Mouse (Mus musculus): ENCODE data around the gene Cstl1. TPM values are rescaled to one million over a fixed set of nuclear protein-coding genes. Genes with fewer than 3 reads are reported as not detected.

Gene Cstl1
- polyA plus RNA-seq, 1 experiment from 2014 or later: not detected

DNA sequence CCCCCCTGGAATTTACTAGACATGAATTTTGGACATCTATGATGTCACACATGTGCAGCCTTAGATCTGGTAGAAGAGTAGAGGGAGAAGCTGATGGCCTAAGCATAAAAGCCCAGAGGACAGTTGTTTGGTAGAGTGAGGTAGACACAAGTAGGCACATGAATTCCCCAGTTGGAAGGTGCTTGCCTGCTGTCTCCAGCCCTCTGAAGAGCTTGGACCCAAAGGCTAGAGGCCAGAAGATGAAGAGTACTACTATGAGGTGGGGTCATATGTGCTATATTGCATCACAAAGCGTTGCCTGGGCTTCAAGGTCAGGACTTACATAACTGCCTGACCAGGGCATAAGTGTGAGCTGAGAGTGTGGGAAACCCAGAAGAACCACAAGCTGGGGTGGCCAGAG, 48.3 kb downstream of the Cstl1 start, which contains the start of gene Cst8:
Cst8 (plus strand) TSS at position 301 of the 400 bp plus-strand sequence.
- Histone ChIP-seq H3K36me3 (ENCODE audit: control insufficient read depth, insufficient read depth, low read length) (no peaks in the 10 kb centered on the region), H3K4me1 (ENCODE audit: control insufficient read depth, insufficient read depth, low read length) (no peaks in the 10 kb centered on the region), H3K27ac (ENCODE audit: low read depth, low read length) (no peak within 1 kb of the TSS), H3K27me3 (ENCODE audit: control insufficient read depth, insufficient read depth, low read length) (no peaks in the 10 kb centered on the region), H3K9me3 (ENCODE audit: control insufficient read depth, low read length) (no peaks in the 10 kb centered on the region), H3K4me2 (replicated peaks; ENCODE audit: low read depth, low read length) (no peak within 1 kb of the TSS), H3K9ac (ENCODE audit: low read depth, low read length) (no peak within 1 kb of the TSS), H3K4me3 (ENCODE audit: low read length) (no peak within 1 kb of the TSS)
- 95% methylated on average over 1 of the region's 1 CpGs for WGBS
- no peak for ATAC-seq (ENCODE audit: low FRiP score, low TSS enrichment)

DNA sequence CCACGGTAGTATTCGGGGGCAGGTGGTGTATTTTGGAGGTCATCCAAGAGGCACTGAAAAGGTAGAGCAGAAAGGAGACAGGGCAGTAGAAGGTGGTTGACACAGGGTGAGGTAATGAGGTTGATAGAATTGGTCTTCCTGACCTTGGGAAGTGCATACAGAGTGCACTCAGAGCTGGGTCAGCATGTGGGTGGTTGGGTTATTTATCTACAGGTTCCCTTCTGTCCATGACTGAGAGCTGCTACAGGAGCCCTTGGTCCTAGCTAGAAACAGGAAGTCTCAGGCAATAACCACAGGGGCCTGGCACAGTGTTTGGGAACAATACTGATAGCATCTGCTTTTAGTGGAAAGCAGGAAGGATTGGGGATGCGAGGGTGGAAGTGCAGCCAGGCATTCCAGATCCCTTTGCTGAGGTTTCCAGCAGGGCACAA, 51.3 kb downstream of the Cstl1 start:
- ATAC-seq (ENCODE audit: low FRiP score, low TSS enrichment): no peak
- 35% methylated on average over 3 of the region's 3 CpGs for WGBS
- Histone ChIP-seq H3K9me3 (ENCODE audit: control insufficient read depth, low read length) (no peaks in the 10 kb centered on the region), H3K4me2 (replicated peaks; ENCODE audit: low read depth, low read length) (no peak overlapping the region), H3K4me3 (ENCODE audit: low read length) (no peak overlapping the region), H3K27ac (ENCODE audit: low read depth, low read length) (no peak overlapping the region), H3K36me3 (ENCODE audit: control insufficient read depth, insufficient read depth, low read length) (no peaks in the 10 kb centered on the region), H3K4me1 (ENCODE audit: control insufficient read depth, insufficient read depth, low read length) (no peaks in the 10 kb centered on the region), H3K9ac (ENCODE audit: low read depth, low read length) (no peak overlapping the region), H3K27me3 (ENCODE audit: control insufficient read depth, insufficient read depth, low read length) (no peaks in the 10 kb centered on the region)

Other genes with a start within 250 kb of the Cstl1 start
- 109 and 136 TPM in 2 replicates for gene Nxt1, start 77.8 kb upstream of the Cstl1 start, polyA plus RNA-seq (2014; fragmentation: Nextera tagmentation; extraction: Ambion mirVana)
- 13.8 and 25.9 TPM in 2 replicates for gene Gzf1, start 69.3 kb upstream of the Cstl1 start, polyA plus RNA-seq (2014; fragmentation: Nextera tagmentation; extraction: Ambion mirVana)
- 1.8 and 2.7 TPM in 2 replicates for gene Napb, start 17.9 kb upstream of the Cstl1 start, polyA plus RNA-seq (2014; fragmentation: Nextera tagmentation; extraction: Ambion mirVana)
- gene Cst11, start 21.1 kb downstream of the Cstl1 start, polyA plus RNA-seq (2014; fragmentation: Nextera tagmentation; extraction: Ambion mirVana): not detected in 2 replicates
- not detected in 2 replicates for gene 8030411F24Rik, start 31.7 kb downstream of the Cstl1 start, polyA plus RNA-seq (2014; fragmentation: Nextera tagmentation; extraction: Ambion mirVana)
- not detected in 2 replicates for gene Cst12, start 39.0 kb downstream of the Cstl1 start, polyA plus RNA-seq (2014; fragmentation: Nextera tagmentation; extraction: Ambion mirVana)
- not detected in 2 replicates for gene Cst8, start 48.4 kb downstream of the Cstl1 start, polyA plus RNA-seq (2014; fragmentation: Nextera tagmentation; extraction: Ambion mirVana)
- gene Cst13, start 69.7 kb downstream of the Cstl1 start, polyA plus RNA-seq (2014; fragmentation: Nextera tagmentation; extraction: Ambion mirVana): not detected in 2 replicates
- not detected in 2 replicates for gene Cst9, start 84.8 kb downstream of the Cstl1 start, polyA plus RNA-seq (2014; fragmentation: Nextera tagmentation; extraction: Ambion mirVana)
- not detected in 2 replicates for gene 9230104L09Rik, start 114.7 kb downstream of the Cstl1 start, polyA plus RNA-seq (2014; fragmentation: Nextera tagmentation; extraction: Ambion mirVana)
- gene Cst3, start 125.3 kb downstream of the Cstl1 start, polyA plus RNA-seq (2014; fragmentation: Nextera tagmentation; extraction: Ambion mirVana): 391 and 459 TPM in 2 replicates

All from kidney, embryonic 14.5 days (tissue).